Mouse (Mus musculus) layer of hippocampus, adult 9-10 months (tissue): Measurements from ENCODE around the gene Mmp7.

Experiments used
- DNase-seq: peaks from one replicate; pipeline ENCODE4 v3.0.0; 2022; ENCODE audit warnings: low spot score

Gene Mmp7

DNA sequence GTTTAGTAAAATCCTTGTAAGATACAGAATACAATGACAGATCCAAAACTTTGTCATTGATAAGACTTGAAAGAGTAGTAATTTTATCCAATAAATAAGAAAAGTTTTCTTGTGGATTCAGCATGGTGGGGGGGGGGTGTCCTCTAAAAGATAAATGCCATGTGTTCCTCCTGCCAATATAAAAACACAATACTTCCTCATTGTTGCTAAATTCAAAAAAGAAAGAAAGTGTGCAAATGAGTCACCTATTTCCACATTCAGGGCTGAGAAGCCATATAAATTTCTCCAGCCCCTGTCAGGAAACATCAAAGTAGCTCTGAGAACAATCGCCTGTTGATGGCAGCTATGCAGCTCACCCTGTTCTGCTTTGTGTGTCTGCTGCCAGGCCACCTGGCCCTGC lies at the start of gene Mmp7:
Gene Mmp7 (plus strand): TSS at position 301 of the 400 bp plus-strand sequence.
- DNase-seq, result no peak

- DNase-seq, result no peak
These were observed 44.0 kb upstream of the Mmp7 start for GRCm38 (mm10) chr9:7647901-7648300.

- no peak for DNase-seq
These were observed 41.3 kb upstream of the Mmp7 start for GRCm38 (mm10) chr9:7650397-7651180.

DNA sequence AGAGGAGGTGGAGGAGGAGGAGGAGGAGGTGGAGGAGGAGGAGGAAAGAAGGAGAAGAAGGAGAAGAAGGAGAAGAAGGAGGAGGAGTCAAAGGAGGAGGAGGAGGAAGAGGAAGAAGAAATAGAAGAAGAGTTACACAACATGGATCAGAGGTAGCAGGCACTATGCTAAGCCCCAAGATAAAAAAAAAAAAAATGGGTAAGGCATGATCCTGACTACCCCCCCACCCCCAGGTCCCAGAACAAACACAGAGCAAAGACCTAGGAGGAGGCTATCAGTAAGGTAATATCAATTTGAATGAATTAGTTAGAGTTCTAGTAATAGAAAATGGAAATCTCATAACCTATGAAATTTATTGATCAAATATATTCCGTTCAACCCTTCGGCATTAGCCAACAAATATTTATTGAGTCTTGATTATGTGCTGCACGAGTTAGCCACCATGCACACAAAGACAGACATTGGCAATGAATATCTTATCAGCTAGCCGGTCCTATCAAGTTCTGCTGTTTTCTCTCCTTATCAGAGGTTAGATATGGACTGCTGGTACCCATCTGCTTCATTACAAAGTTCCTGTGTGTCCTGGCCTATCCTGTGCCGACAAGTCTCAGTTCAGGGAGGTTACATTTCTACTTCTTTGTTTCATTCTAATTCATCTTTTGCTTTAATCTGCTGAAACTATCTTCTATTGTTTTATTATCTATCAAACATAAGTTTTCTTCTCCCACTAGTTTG lies 39.4 kb upstream of the Mmp7 start:
- DNase-seq, result no peak

DNA sequence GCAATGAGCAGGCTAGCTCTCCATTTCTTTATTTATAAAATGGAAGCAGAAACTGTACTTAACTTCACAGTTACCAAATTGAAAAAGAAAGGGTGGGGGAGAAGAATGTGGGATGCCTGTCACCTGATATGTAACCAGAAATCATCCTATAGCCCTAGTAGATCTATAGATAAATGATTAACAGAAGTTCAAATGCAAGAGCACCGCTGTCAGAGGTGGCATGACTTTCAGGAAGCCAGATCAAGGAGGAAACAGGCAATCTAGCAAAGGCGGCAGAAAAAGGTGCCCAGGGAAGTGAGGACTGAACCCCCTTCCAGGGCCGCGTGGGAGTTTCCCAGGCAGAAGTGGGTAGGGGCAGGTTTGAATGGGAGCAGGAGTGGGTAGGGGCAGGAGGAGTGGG lies 33.9 kb upstream of the Mmp7 start:
- DNase-seq, result no peak

DNA sequence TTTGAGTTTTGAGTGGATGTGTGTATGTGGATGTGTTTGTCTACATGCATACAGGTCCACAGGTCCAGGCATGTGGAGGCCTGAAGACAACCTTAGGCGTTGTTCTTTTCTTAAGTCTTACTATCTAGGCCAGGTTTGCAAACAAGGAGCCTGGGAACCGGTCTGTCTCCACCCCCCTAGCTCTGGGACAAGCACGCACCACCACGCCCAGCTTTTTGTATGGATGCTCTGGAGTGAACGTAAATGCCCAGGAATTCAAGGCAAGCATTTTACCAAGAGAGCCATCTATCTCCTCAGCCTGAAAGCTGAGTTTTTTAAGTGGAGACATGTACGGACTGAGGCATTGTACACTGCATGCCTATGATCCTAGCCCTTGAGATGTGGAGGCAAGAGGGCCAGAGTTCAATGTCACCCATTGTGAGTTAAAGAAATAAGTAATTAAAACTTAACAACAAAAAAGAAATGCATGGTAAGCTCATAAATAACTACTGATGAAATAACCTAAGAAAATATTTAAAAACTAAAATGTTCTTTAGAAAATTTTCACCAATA lies 32.3 kb upstream of the Mmp7 start:
- no peak for DNase-seq

GRCm38 (mm10) chr9:7661371-7661770 lies 30.5 kb upstream of the Mmp7 start:
- no peak for DNase-seq

GRCm38 (mm10) chr9:7669674-7670073 lies 22.2 kb upstream of the Mmp7 start:
- no peak for DNase-seq

DNA sequence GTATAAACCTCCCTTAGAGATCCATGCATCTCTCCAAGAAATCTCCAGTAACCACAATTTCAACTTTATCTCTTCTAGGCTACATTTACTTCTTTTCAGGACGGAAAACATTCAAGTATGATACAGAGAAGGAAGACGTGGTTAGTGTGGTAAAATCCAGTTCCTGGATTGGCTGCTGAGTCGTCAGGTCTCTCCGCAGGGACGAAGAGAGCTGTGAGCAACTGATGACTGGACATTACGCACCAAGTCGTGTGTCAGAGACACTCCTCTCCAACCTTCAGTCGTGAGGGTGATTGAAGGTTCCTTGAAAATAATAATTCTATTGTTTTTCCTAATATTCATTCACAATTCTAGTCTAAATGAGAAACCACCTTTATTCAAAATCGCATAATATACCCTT lies 18.9 kb upstream of the Mmp7 start:
- no peak for DNase-seq

GRCm38 (mm10) chr9:7678154-7678837 lies 13.6 kb upstream of the Mmp7 start:
- DNase-seq, result no peak

- no peak for DNase-seq
These were observed 9.7 kb upstream of the Mmp7 start for GRCm38 (mm10) chr9:7682081-7682618.

DNA sequence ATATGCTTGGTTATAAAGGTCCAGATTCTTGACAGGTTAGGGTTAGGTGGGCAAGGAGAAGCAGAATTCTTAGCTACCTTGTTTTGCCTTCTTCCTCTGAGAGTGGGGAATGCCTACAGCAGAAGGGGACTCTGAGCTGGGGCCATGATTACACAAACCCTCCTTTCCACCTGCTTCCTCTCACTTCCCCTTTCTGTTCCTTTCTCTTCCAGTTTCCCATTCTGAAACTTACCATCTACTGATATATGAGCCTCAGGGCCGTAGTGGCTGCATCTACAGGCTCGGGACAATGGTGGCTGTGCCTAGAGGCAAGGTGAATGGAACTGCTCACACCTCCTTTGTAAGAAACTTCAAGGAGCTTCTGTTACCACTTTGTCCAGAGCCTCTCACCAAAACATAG lies 5.9 kb upstream of the Mmp7 start:
- no peak for DNase-seq

DNA sequence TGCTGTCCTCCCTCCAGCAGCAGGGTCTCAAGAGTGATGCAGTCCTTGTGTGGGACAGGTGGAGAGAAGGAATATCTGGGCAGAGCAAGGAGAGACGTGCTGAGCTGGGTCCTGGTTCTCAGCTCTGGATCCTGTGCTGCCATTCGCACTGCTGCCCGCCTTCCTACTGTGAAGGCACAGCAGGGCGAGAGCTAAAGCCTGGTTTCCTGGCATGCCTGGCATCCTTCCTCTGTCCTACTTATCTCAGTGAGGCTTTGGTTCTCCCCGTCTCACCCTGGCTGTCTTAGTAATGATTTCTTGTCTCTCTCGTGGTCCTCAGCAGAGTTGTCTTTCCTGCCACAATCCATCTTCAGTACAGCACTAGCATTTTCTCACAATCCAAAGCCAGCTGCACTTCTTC lies 2.1 kb upstream of the Mmp7 start:
- no peak for DNase-seq

DNA sequence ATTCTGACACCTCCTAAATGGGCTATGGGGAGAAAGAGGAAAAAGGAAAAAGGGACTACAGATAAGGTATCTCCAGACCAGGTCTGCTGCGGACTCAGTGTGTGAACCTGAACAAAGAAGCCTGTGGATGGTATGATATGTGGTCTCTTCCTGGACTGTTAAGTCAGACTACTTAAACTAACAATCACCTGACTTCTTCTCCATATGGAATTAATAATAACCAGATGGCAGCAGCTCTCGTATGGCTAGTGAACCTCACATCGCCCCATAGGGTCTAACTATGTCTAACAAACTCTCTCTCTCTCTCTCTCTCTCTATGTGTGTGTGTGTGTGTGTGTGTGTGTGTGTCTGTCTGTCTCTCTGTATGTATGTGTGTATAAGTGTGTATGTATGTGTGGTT lies 2.1 kb downstream of the Mmp7 start:
- DNase-seq, result no peak

DNA sequence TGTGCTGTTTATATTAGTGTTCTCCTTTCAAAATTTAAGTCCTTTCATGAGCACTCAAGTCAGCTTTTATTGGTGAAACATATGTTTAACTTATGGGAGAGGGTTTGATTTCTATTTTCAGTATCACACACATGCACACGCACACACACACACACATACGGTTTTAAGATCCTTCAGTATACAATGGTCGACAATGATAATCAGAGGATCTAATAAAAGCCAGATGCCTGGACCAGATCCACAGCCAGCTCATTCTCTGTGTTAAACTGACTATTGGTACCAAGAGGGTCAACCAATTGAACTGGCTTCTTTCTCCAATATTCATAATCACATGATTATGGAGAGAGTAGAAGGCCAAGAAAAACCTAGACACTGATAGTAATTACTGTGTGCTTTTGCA lies 3.8 kb downstream of the Mmp7 start:
- no peak for DNase-seq

DNA sequence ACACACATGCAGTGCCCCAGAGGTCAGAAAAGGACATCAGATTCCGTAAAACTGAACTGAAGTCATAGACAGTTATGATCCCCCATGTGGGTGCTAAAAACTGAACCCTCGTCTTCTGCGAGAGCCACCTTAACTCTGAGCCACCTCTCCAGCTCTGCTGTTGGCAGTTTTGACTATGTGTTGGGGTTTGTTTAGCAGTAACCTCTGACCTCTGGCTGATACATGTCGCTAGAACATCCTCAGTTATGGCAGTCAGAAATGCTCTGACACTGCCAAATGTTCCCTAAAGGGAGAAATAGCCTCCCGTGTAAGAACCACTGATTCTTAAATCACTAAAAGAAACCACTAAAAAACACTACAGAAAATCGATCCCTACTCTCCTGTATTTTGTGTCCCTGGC lies 16.8 kb downstream of the Mmp7 start:
- DNase-seq, result no peak

- DNase-seq, result no peak
These were observed 19.3 kb downstream of the Mmp7 start for GRCm38 (mm10) chr9:7711196-7711595.

DNA sequence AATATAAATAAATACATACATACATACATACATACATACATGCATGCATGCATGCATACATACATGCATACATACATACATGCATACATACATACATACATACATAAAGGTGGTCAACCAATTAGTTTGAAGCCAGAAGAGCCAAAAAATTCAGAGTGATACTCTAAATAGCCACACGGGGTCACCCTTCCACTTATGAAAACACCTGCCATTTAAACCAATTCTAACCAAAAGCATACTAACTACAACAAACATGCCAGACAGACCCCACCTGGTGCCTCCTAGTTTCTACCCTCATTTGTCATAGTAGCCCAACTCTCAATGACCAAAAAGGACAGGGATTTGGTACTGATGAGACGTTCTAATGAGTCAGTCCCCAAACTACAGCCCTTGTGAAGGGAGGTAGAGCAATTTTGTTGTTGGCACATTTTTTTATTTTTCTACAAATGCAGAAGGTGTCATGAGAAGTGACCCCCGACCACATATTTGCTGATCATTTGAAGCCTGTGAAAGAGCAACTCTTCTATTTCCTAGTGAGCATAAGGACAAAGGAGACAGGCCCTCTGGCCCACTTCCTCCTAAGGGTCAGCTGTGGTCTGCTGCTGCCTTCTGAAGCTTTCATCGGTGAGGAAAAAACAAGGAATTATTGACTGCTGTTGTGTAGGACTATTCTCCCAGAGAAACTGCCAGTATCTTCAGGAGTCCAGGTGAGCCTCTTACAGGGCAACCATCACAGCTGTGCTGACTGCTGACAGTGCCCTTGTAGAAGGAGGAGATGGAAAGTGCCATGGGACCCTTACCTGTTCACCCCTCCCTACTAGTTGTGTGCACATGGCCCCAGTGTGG lies 22.4 kb downstream of the Mmp7 start:
- DNase-seq, result peak; percentile 59

- DNase-seq, result no peak
These were observed 23.0 kb downstream of the Mmp7 start for GRCm38 (mm10) chr9:7714908-7715175.

DNA sequence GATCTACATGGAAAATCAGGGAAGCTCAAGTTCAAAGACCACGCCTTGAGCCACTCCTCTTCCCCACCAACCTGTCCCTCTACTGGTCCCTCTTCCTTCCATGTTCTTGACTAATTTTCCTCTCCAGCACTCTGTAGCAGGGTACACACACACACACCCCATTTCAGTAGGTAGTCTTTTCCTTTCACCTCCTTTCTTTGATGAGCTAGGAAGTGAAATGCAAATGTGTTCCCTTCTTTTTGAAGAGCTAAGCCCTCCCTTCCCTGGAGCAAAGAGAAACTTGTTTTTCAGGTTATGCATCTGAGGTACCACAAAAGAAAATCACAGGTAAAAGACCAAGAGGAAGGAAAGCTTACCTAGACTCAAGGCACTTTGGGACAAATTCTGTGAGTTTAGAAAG lies 29.7 kb downstream of the Mmp7 start:
- no peak for DNase-seq

GRCm38 (mm10) chr9:7728997-7729396 lies 37.1 kb downstream of the Mmp7 start:
- no peak for DNase-seq

GRCm38 (mm10) chr9:7742696-7743095 lies 50.8 kb downstream of the Mmp7 start:
- no peak for DNase-seq
